Mouse (Mus musculus): ENCODE data around the gene Tcf7.

DNA sequence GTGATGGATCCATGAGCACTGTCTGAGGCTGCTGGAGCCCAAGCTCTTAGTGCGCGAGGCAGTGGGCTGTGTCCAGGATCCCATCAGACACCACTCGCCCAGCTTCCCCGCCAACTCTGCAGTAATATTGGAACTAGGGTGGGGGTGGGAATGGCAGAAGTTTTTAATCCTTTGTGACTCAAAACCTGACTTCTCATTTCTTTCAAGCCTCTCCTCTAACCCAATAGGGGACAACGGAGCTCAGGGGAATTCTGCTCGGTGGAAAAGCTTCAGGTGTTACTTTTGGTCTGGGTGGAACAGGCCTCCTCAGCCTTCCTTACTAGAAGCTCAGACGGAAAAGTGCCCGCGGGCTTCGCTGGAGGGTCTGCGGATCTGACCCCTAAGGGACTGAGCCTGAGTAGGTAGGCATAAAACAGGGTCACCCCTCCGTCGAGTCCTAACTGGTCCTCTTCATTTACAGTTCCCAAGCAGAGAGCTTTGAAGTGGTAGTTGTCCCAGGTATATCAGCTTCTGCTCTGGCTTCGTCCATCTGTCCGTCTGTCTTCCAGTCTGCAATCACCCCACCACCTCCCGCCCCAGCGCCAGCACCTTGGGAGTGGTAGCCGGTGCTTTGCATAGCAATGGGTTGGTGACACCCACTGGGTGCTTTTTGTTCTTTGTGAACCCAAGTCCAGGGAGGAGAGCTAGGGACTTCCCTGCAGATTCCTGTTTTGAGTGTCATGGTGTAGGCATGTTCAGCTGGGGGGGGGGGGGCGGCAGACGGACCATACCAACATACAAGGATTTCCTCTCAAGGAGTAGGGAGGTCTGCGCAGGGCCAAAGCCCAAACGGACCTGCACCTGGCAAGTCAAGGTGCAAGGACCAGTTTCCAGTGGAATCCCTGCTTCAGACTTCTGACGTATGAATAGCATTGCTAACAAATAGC is 41.9 kb upstream of the Tcf7 start:
- TF ChIP-seq CTCF (IDR thresholded peaks at IDR 0.05; ENCODE audit: low read depth) (no peak), EP300 (IDR thresholded peaks at IDR 0.05; ENCODE audit: low read depth) (no peak)

Data from liver, embryonic 14.5 days (tissue).